In the genomic region with DNA sequence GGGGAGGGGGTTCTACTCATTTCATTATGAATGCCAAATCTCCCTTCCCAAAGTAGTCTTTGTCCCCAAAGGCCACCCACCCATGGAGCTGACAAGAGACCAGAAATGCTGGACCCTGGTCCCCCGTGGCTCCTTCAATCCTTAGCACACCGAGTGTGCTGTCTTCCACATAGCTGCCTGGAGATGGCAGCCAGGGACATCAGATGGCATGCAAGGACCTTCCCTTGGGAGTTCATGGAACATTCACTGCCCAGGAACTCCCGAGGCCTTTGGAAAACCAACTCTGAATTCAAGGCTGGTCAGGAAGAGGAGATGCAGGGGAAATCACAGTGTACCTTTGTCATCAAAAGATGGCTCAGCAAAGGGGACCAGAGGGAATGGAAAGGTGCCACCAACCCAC, we compare ENCODE assay signal across 15 mouse cellular contexts.
DNase-seq lines count a peak whose midpoint lies in the region; ATAC-seq and TF ChIP-seq lines count a peak whose summit lies in the region.
"Had no signal": no experiment of that assay in that cellular context is flagged by ENCODE, and none has a peak within 500 bp of the region (broad histone marks: within the 10 kb centered on the region; RNA-seq: fewer than 3 reads in every experiment).

No protein-coding gene starts in this region.

- no peaks in the 10 kb centered on the region for H3K27me3 ChIP-seq in heart, postnatal 0 days (ENCODE audit: control insufficient read depth, insufficient read depth, low read length)

- TF ChIP-seq CTCF in heart, postnatal 0 days (IDR thresholded peaks at IDR 0.05; ENCODE audit: low read depth): peak; percentile 60
- peak; percentile 27 for TF ChIP-seq CTCF in layer of hippocampus, adult 2 months (conservative IDR thresholded peaks at IDR 0.05)

- no peaks in the 10 kb centered on the region for H3K36me3 ChIP-seq in heart, postnatal 0 days (replicated peaks; ENCODE audit: control insufficient read depth, insufficient read depth, low read length)
- H3K36me3 ChIP-seq: forebrain, embryonic 10.5 days; hindbrain, embryonic 15.5 days; limb, embryonic 13.5 days had no signal

- H3K9me3 ChIP-seq in heart, postnatal 0 days (replicated peaks; ENCODE audit: control insufficient read depth, low read length): no peaks in the 10 kb centered on the region
- H3K9me3 ChIP-seq: forebrain, embryonic 10.5 days; hindbrain, embryonic 15.5 days; limb, embryonic 13.5 days had no signal

- H3K4me2 ChIP-seq in heart, postnatal 0 days (ENCODE audit: low read depth, low read length): no peak overlapping the region
- H3K4me2 ChIP-seq: hindbrain, embryonic 15.5 days; limb, embryonic 13.5 days had no signal

- no peak overlapping the region for H3K4me3 ChIP-seq in heart, postnatal 0 days (ENCODE audit: low read depth, low read length)
- no peak overlapping the region for H3K4me3 ChIP-seq in layer of hippocampus, adult 2 months
- H3K4me3 ChIP-seq: forebrain, embryonic 10.5 days; hindbrain, embryonic 15.5 days; limb, embryonic 13.5 days; myocyte had no signal

- TF ChIP-seq EP300 in heart, postnatal 0 days (IDR thresholded peaks at IDR 0.05; ENCODE audit: low read depth): no peak

- no peak for ATAC-seq in heart, postnatal 0 days (ENCODE audit: insufficient read depth, low read depth)
- ATAC-seq: activated CD4-positive, CD25-positive, alpha-beta regulatory T cell, adult 4 months had no signal

- H3K4me1 ChIP-seq in heart, postnatal 0 days (ENCODE audit: control insufficient read depth, insufficient read depth): no peaks in the 10 kb centered on the region
- H3K4me1 ChIP-seq: hindbrain, embryonic 15.5 days had no signal

- H3K9ac ChIP-seq in heart, postnatal 0 days (replicated peaks; ENCODE audit: low read depth, low read length): no peak overlapping the region
- H3K9ac ChIP-seq: hindbrain, embryonic 15.5 days; limb, embryonic 13.5 days had no signal

- intact Hi-C loops in heart, postnatal 25 days (cut with DNase I): loop anchor here (5.0 kb wide), 1 partner anchor 112 kb away; no protein-coding TSS in a partner anchor

- DNase-seq in adrenal gland, postnatal 10 days: peak; percentile 7
- no peak for DNase-seq in adrenal gland, postnatal 36 days
- peak; percentile 13 for DNase-seq in heart, postnatal 0 days (ENCODE audit: low spot score)
- DNase-seq in heart, postnatal 25 days (ENCODE audit: low spot score): no peak
- no peak for DNase-seq in layer of hippocampus, adult 2 months (ENCODE audit: low spot score in 2 of 2)
- DNase-seq in layer of hippocampus, adult 18-20 months (ENCODE audit: low spot score in 2 of 2): no peak
- peak; percentile 73 for DNase-seq in MN1 (ENCODE audit: low spot score)
- no peak for DNase-seq in frontal cortex, postnatal 14 days (ENCODE audit: low spot score in 2 of 2)
- DNase-seq: cerebellum, adult 18-20 months; kidney, adult 8-10 months had no signal

- no peak overlapping the region for H3K27ac ChIP-seq in heart, postnatal 0 days (ENCODE audit: low read depth)
- no peak overlapping the region for H3K27ac ChIP-seq in layer of hippocampus, adult 2 months
- H3K27ac ChIP-seq: forebrain, embryonic 10.5 days; hindbrain, embryonic 15.5 days; limb, embryonic 13.5 days had no signal

- WGBS in heart, postnatal 0 days: 25% methylated on average over 3 of the region's 3 CpGs

Comparison
In these comparisons a context has a peak if more than half of its experiments do, and no peak if none do; other contexts are left out.
1. DNase-seq: peak in adrenal gland, postnatal 10 days (single experiment), heart, postnatal 0 days (single experiment) and MN1 (single experiment); none in adrenal gland, postnatal 36 days (0 of 2), heart, postnatal 25 days (single experiment), layer of hippocampus, adult 2 months (0 of 2), layer of hippocampus, adult 18-20 months (0 of 2) and frontal cortex, postnatal 14 days (0 of 2).